Mouse (Mus musculus) MEL (cell line): ENCODE measurements around the gene Gm49601.

ENCODE experiments used
- CTCF ChIP-seq, 3 experiments: IDR thresholded peaks in 2 of 3; conservative IDR thresholded peaks in 1 of 3; 2 replicates each; pipeline ENCODE4 v1.5.1; 2011 to 2012; ENCODE audit warnings: low read length in 3 of 3, low read depth in 2 of 3, mild to moderate bottlenecking in 2 of 3, improper control_type of control experiment in 1 of 3, inconsistent platforms in 1 of 3, mixed read lengths in 1 of 3, moderate library complexity in 1 of 3; ENCODE audit not compliant: control insufficient read depth in 1 of 3, insufficient read depth in 1 of 3, poor library complexity in 1 of 3, severe bottlenecking in 1 of 3
- E2F4 ChIP-seq: IDR thresholded peaks from 2 replicates; pipeline ENCODE4 v1.6.1; 2011; ENCODE audit warnings: low read depth, low read length, improper control_type of control experiment, borderline replicate concordance
- MAZ ChIP-seq: IDR thresholded peaks from 2 replicates; pipeline ENCODE4 v1.6.1; 2012; ENCODE audit warnings: low read depth, mild to moderate bottlenecking, inconsistent platforms, low read length, improper control_type of control experiment
- USF1 ChIP-seq: IDR thresholded peaks from 2 replicates; pipeline ENCODE4 v1.6.1; 2014; ENCODE audit warnings: low read depth, mild to moderate bottlenecking, inconsistent platforms, low read length, improper control_type of control experiment, moderate library complexity
- ZC3H11A ChIP-seq: IDR thresholded peaks from 2 replicates; pipeline ENCODE4 v1.6.1; 2012; ENCODE audit warnings: low read depth, mild to moderate bottlenecking, inconsistent platforms, low read length, improper control_type of control experiment

- TF ChIP-seq ZC3H11A (no peak), MAZ (no peak), CTCF (IDR thresholded peaks at IDR 0.05 in 2 of 3, conservative IDR thresholded peaks at IDR 0.05 in 1 of 3; ENCODE audit: control insufficient read depth in 1 of 3, insufficient read depth in 1 of 3, low read depth in 2 of 3, low read length in 3 of 3, poor library complexity in 1 of 3, severe bottlenecking in 1 of 3) (peak in 1 of 3 experiments; percentile 21; a peak in 1 of 6 replicates), E2F4 (no peak), USF1 (no peak)
Observed at GRCm38 (mm10) chr16:18653290-18654160, 27.3 kb upstream of the Gm49601 start.
